Mouse (Mus musculus) myocyte (in vitro differentiated cells): ENCODE data around the gene Zfyve27.

Experiments
- POLR2A ChIP-seq: IDR thresholded peaks from one replicate; pipeline ENCODE4 v1.6.1; 2011; ENCODE audit warnings: low read depth, mild to moderate bottlenecking, control low read depth, moderate library complexity; ENCODE audit not compliant: insufficient read length
- POLR2AphosphoS2 ChIP-seq: IDR thresholded peaks from one replicate; pipeline ENCODE4 v1.6.1; 2011; ENCODE audit warnings: low read depth, control low read depth; ENCODE audit not compliant: insufficient read length

DNA sequence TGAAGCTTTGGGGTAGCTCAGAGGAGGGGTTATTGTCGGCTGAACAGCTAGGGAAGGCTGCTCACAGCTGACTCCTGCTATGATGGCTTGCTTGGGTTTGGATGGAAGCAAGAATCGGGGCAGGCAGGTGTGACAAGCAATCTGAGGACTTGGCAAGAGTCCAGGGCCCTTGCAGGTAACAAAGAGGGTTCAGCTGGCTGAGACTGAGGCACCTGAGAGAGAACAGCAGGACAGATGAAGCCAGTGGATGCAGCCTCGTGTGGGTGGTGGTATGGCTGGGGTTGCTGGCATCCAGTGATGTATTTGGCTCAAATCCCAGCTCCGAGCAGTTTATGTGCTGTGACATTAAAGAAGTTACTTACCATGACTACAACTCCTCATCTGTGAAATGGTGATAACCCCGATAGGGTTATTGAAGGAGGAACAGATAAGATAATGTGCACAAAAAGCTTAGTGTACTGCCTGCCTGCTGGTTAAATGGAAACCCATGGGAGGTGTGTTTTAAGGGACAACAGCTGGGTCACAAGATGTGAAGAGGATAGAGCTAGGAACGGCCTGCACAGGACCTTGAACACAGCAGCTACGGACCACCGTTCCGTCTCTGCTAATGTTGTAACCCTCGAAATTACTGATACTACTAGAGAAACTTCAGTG, 5.7 kb downstream of the Zfyve27 start:
- TF ChIP-seq POLR2A (no peak), POLR2AphosphoS2 (no peak)
